Mouse (Mus musculus) midbrain, embryonic 11.5 days (tissue): ENCODE results near the gene Shmt2. TPM values are rescaled to one million over a fixed set of nuclear protein-coding genes. Genes with fewer than 3 reads are reported as not detected.
A peak's percentile ranks its signal among the peaks of the same experiment; 100 is the strongest.

Source experiments
- ATAC-seq: fragments of 200-750 bp; cut with Nextera tagmentation; 2 replicates; pipeline ENCODE4 v1.8.0; 2017; ENCODE audit warnings: moderate TSS enrichment, moderate library complexity; ENCODE audit not compliant: low FRiP score
- DNase-seq: peaks from one replicate; pipeline ENCODE4 v3.0.0; 2015; ENCODE audit warnings: low spot score; ENCODE audit errors: missing footprints
- H3K27ac ChIP-seq: fragments of 300-500 bp; sonication (generic); 2 replicates; pipeline ENCODE4 v1.5.1; 2014; ENCODE audit warnings: low read depth, low read length
- H3K27me3 ChIP-seq: fragments of 300-500 bp; sonication (generic); 2 replicates; pipeline ENCODE4 v1.6.1; 2014; ENCODE audit warnings: mild to moderate bottlenecking, low read length, moderate library complexity, mixed read lengths; ENCODE audit not compliant: control insufficient read depth, insufficient read depth
- H3K36me3 ChIP-seq: fragments of 300-500 bp; sonication (generic); 2 replicates; pipeline ENCODE4 v1.6.1; 2014; ENCODE audit warnings: mild to moderate bottlenecking, low read length, moderate library complexity, mixed read lengths; ENCODE audit not compliant: control insufficient read depth, insufficient read depth
- H3K4me1 ChIP-seq: fragments of 300-500 bp; sonication (generic); 2 replicates; pipeline ENCODE4 v1.6.1; 2014; ENCODE audit warnings: low read length; ENCODE audit not compliant: control insufficient read depth, insufficient read depth
- H3K4me2 ChIP-seq: fragments of 300-500 bp; sonication (generic); 2 replicates; pipeline ENCODE4 v1.6.1; 2014; ENCODE audit warnings: mild to moderate bottlenecking, moderate library complexity
- H3K4me3 ChIP-seq: fragments of 300-500 bp; sonication (generic); 2 replicates; pipeline ENCODE4 v1.5.1; 2014; ENCODE audit warnings: low read depth, low read length
- H3K9ac ChIP-seq: fragments of 300-500 bp; sonication (generic); 2 replicates; pipeline ENCODE4 v1.6.1; 2014; ENCODE audit warnings: low read length
- H3K9me3 ChIP-seq: fragments of 300-500 bp; sonication (generic); 2 replicates; pipeline ENCODE4 v1.6.1; 2016; ENCODE audit warnings: low read length; ENCODE audit not compliant: control insufficient read depth
- WGBS: fragments of 180-500 bp; shearing (Covaris S2); extraction: QIAGEN DNeasy Blood & Tissue Kit; methylation state at CpG from one replicate; pipeline ENCODE4 v1.1.7; 2014; 5-methylcytosine and 5-hydroxymethylcytosine counted together
- polyA plus RNA-seq: library from polyadenylated mRNA; unstranded; fragments of >200 nt; fragmentation: Nextera tagmentation; extraction: Ambion mirVana; gene quantifications from 2 replicates; pipeline ENCODE4 v1.2.1, GENCODE M21; 2014

The Shmt2 gene
- polyA plus RNA-seq, 1 experiment from 2014 or later: 74.8 TPM

DNA sequence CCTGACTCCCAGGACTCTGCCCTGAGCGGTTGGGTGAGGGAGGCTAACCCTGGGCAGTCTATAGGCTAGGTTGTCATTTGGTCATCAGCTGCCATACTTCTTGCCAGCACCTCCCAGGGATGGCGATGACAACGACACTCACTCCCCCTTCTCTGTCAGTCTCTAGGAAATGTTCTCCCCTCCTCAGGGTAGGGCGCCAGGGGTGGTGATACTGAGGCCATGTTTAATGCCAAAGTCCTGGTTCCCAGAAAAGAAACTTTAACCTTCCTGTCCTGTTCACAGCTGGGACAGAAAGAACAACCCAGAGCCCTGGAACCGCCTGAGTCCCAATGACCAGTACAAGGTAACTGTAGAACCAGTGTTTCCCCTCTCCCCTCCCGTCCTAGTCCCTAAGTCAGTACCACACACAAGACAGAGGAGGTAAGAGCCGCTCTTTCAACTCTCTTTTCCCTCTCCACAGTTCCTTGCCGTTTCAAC lies 6.2 kb downstream of the Shmt2 start:
- H3K9me3 ChIP-seq: no peaks in the 10 kb centered on the region
- H3K4me2 ChIP-seq: no peak overlapping the region; the same call in 1 of the 2 replicates
- H3K27me3 ChIP-seq: peaks cover 35% of the 10 kb centered on the region
- peaks cover 60% of the 10 kb centered on the region for H3K4me1 ChIP-seq
- peak; percentile 87 for DNase-seq
- H3K4me3 ChIP-seq: no peak overlapping the region
- H3K27ac ChIP-seq: no peak overlapping the region
- peaks cover 10% of the 10 kb centered on the region for H3K36me3 ChIP-seq
- no peak for ATAC-seq
- no peak overlapping the region for H3K9ac ChIP-seq
- WGBS: 12% methylated on average over 8 of the region's 8 CpGs

DNA sequence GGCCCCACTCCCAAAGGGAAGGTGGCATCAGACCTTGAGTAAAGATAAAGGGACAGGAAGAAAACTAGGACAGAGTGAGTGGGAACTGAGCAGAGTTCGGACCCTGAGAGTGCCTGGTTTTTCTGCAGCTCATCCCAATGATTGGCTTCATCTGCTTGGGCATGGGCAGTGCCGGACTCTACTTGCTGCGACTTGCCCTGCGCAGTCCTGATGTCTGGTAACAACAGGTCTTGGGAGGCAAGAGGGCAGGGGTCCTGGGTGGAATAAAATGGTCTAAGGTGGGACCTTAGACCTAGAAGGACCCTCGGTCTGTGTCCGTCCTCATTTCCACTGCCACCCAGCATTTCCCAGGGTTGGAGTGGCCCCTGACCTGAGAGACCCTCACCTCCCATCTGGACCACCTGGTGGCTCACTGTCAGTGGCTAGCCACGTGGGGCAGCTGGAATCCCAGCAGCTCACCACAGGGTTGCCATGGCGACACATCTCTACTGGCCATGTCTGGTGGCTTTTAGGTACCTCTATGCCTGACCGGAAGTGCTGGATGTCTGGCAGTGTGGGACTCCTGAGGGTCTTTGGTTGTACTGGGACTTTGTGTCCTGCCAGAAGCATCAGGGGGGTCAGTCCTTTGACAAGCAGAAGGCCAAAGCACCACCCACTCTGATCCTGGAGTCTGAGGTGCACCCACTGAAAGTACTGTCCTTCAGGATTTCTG lies 6.8 kb downstream of the Shmt2 start:
- Histone ChIP-seq H3K27me3 (peaks cover 41% of the 10 kb centered on the region), H3K4me1 (peaks cover 60% of the 10 kb centered on the region), H3K4me2 (no peak overlapping the region; the same call in 1 of the 2 replicates), H3K9me3 (no peaks in the 10 kb centered on the region), H3K27ac (no peak overlapping the region), H3K36me3 (peaks cover 10% of the 10 kb centered on the region), H3K4me3 (no peak overlapping the region), H3K9ac (no peak overlapping the region)
- DNase-seq (peak; percentile 85), ATAC-seq (no peak)
- 23% methylated on average over 9 of the region's 9 CpGs for WGBS

DNA sequence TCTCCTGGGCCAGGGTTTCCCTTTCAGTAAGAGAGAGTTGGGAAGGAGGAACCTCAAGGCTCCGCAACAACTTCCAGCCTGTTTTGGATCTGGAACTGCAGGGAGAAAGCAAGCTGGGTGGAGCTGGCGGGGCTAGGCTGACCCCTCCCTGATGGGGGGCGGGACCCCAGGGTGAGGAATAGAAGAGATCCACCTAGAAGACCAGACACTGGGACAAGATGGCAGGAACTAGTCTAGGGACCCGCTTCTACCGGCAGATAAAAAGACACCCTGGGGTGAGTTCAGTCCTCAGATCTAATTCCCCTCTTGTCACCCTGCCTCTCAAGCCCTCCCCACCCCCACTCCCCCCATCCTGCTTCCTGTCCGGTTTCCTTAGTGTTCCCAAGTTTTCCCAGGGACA lies 7.5 kb downstream of the Shmt2 start, which contains the start of gene Ndufa4l2:
Ndufa4l2 (plus strand) TSS at position 204 of the 400 bp plus-strand sequence.
- Histone ChIP-seq H3K4me2 (peak within 1 kb of the TSS; percentile 34), H3K4me1 (peaks cover 62% of the 10 kb centered on the region), H3K9me3 (no peaks in the 10 kb centered on the region), H3K27ac (peak within 1 kb of the TSS; percentile 64; the same call in 1 of the 2 replicates), H3K36me3 (peaks cover 10% of the 10 kb centered on the region), H3K9ac (peak within 1 kb of the TSS; percentile 45), H3K27me3 (peaks cover 47% of the 10 kb centered on the region), H3K4me3 (no peak within 1 kb of the TSS)
- WGBS: 8% methylated on average over 6 of the region's 6 CpGs
- no peak for ATAC-seq
- DNase-seq: peak; percentile 90

DNA sequence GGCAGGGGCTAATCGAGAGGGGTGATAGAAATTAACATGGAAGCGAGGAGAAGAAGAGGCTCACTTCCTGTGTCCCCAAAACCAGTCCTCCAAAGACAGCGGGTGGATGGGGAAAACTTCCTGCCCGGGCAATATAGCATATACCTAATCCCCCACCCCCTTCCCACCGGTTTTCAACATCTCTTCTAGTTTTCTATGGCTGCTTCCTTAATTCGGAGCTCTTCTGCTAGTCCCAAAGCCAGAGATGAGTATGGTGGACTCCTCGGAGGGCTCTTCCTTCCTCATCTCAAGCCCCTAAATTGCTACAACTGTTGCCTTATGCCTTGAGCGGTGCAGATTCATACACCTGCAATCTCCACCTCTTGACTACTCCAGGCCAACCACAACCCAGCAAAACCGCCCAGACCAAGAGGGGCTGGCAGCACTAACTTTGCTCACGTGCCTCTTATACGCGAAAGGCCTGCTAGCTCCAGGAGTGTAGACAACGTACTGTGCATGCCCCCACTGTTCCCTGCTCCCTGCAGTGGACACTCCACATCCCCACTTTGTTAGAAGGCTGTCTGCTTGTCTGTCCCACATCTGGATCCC lies 8.0 kb downstream of the Shmt2 start:
- peak; percentile 91 for DNase-seq
- Histone ChIP-seq H3K4me1 (peaks cover 68% of the 10 kb centered on the region), H3K27ac (peak overlapping the region; percentile 64; the same call in 1 of the 2 replicates), H3K9ac (peak overlapping the region; percentile 45), H3K27me3 (peaks cover 53% of the 10 kb centered on the region), H3K9me3 (no peaks in the 10 kb centered on the region), H3K4me2 (peak overlapping the region; percentile 34), H3K36me3 (peaks cover 7% of the 10 kb centered on the region), H3K4me3 (no peak overlapping the region)
- ATAC-seq: no peak
- 9% methylated on average over 13 of the region's 13 CpGs for WGBS

DNA sequence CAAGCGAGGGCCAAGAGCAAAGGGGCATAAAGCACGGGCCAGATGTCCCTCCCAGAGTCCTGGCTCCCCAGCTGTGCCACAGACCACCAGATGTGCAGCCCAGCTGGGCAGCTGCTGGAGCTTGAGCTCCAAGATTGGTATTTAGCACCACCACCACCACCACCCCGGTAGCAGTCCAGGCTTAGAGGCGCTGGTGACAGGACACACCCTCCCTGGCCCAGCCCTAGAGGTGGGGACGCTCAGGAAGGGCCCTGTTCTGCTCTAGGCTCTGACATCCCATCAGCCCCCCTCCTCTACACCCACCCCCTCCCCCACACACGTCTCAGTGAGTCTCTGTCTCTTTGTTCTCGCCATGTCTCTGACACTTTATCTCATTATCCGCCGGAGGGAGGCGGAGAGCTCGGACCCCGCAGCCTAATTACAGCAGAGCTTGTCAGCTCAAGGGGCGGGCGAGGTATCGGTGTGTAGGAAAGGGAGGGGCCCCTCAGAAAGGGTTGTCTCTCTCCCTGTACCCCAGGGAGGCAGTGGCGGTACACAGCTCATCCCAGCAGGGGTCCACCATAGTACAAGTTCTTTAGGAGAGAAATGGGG lies 8.6 kb downstream of the Shmt2 start:
- Histone ChIP-seq H3K27ac (peak overlapping the region; percentile 64), H3K9me3 (no peaks in the 10 kb centered on the region), H3K4me1 (peaks cover 69% of the 10 kb centered on the region), H3K9ac (peak overlapping the region; percentile 45), H3K36me3 (peaks cover 4% of the 10 kb centered on the region), H3K4me2 (peak overlapping the region; percentile 34), H3K4me3 (peak overlapping the region; percentile 12; the same call in 1 of the 2 replicates), H3K27me3 (peaks cover 54% of the 10 kb centered on the region)
- WGBS: under 1% methylated on average over 15 of the region's 16 CpGs
- peak; percentile 95 for DNase-seq
- peak; percentile 20 for ATAC-seq

DNA sequence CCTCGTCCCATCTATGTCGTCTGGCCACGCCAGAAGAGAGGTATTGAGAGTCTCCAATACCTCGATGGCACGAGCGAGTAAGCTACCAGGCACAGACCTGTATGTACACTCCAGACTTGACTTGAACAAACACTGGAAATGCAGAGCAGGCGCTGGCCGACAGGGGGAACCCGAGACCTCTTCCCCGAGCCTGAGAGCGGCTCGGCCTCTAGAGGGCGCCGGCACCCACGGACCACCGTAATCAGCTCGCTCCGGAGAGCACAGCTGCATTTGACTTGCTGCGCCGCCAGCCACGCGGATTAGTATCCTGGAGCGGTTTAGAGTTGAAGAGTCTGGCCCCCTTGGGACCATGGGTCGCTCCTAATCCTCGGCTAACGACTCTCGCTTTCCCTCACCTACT lies 9.4 kb downstream of the Shmt2 start:
- Histone ChIP-seq H3K9me3 (no peaks in the 10 kb centered on the region), H3K4me1 (peaks cover 75% of the 10 kb centered on the region), H3K4me3 (peak overlapping the region; percentile 34), H3K27me3 (peaks cover 58% of the 10 kb centered on the region), H3K4me2 (peak overlapping the region; percentile 72), H3K27ac (peak overlapping the region; percentile 64), H3K36me3 (peaks cover 2% of the 10 kb centered on the region), H3K9ac (peak overlapping the region; percentile 62; the same call in 1 of the 2 replicates)
- DNase-seq (peak; percentile 100), ATAC-seq (peak; percentile 56)
- under 1% methylated on average over 27 of the region's 27 CpGs for WGBS

DNA sequence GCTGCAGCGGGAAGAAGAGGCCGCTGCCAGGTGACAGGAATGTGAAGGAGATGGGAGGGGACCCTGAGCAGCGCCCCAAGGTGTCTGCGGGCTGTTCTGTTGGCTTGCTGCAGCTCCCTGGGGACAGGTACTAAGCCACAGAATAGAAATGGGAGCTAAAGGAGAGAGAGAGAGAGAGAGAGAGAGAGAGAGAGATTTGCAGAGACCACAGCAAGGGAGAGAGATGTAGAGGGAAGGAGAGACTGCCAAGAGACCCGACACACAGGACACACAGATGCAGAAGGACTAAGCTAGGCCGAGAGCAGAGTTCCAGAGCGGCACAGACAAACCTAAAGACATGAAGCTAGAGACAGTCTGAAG lies 10.0 kb downstream of the Shmt2 start:
- Histone ChIP-seq H3K4me3 (peak overlapping the region; percentile 34), H3K9me3 (no peaks in the 10 kb centered on the region), H3K27ac (peak overlapping the region; percentile 62), H3K27me3 (peaks cover 60% of the 10 kb centered on the region), H3K9ac (peak overlapping the region; percentile 62), H3K36me3 (no peaks in the 10 kb centered on the region), H3K4me2 (peak overlapping the region; percentile 72), H3K4me1 (peaks cover 75% of the 10 kb centered on the region)
- WGBS: 4% methylated on average over 7 of the region's 7 CpGs
- ATAC-seq (no peak), DNase-seq (no peak)

DNA sequence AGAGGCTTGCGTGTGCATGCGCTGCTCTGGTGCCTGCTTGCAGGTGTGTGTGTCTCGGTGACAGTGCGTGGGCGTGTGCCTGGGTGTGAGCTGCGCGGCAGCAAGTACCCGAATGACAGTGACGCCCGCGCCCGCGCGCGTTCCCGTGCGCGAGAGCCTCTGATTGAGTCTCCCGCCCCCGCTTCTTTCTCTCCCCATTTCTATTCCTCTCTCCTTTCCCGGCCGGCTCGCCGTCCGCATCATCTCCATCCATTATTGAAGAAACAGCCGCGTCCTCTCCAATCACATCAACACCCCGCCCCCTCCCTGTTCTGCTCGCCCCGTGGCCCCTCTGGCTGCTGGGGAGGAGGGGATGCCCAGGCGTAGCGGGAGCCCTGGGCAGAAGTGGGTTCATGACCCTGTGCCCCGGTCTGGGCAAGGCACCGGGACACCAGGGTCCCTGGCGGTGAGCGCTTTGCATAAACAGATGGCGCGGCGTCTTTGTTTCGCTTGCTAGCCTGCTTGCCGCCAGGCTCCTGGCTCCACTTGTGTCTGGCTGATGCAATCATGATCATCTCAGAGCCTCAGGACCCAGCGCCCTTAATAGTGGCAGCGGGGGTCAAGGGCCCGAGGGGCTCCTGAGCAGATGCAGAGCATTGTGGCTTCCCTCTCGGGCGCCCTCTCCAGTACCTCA lies 10.5 kb downstream of the Shmt2 start:
- H3K36me3 ChIP-seq: no peaks in the 10 kb centered on the region
- peak overlapping the region; percentile 34 for H3K4me3 ChIP-seq
- peak; percentile 10 for ATAC-seq
- peaks cover 60% of the 10 kb centered on the region for H3K27me3 ChIP-seq
- WGBS: under 1% methylated on average over 43 of the region's 46 CpGs
- H3K9ac ChIP-seq: peak overlapping the region; percentile 62
- H3K27ac ChIP-seq: peak overlapping the region; percentile 62
- H3K4me2 ChIP-seq: peak overlapping the region; percentile 72
- peaks cover 70% of the 10 kb centered on the region for H3K4me1 ChIP-seq
- DNase-seq: peak; percentile 94
- no peaks in the 10 kb centered on the region for H3K9me3 ChIP-seq
